In genomic region chr13:21237161-21237560, GRCm38 (mm10) we compare ENCODE assay signal across 30 mouse cellular contexts. TPM values are rescaled to one million over a fixed set of nuclear protein-coding genes. Genes with fewer than 3 reads are reported as not detected.
DNase-seq lines count a peak whose midpoint lies in the region; ATAC-seq lines count a peak whose summit lies in the region.
"Had no signal": no experiment of that assay in that cellular context is flagged by ENCODE, and none has a peak within 500 bp of the region (broad histone marks: within the 10 kb centered on the region; RNA-seq: fewer than 3 reads in every experiment).

No protein-coding gene starts in this region.

- H3K4me2 ChIP-seq in embryonic facial prominence, embryonic 14.5 days (ENCODE audit: low read depth, low read length), result no peak overlapping the region
- H3K4me2 ChIP-seq in midbrain, embryonic 13.5 days (replicated peaks), result no peak overlapping the region
- H3K4me2 ChIP-seq: forebrain, embryonic 15.5 days; hindbrain, embryonic 12.5 days had no signal

- no peaks in the 10 kb centered on the region for H3K27me3 ChIP-seq in embryonic facial prominence, embryonic 10.5 days (replicated peaks; ENCODE audit: low read depth, poor library complexity, severe bottlenecking)
- H3K27me3 ChIP-seq in embryonic facial prominence, embryonic 14.5 days (replicated peaks; ENCODE audit: control insufficient read depth, insufficient read depth, low read length), result no peaks in the 10 kb centered on the region
- 0 out of 2 replicates have a peak, but pooled peaks cover 9% of the 10 kb centered on the region for H3K27me3 ChIP-seq in midbrain, embryonic 13.5 days
- H3K27me3 ChIP-seq: forebrain, embryonic 15.5 days; Patski had no signal

- 33% methylated on average over 6 of the region's 6 CpGs for WGBS in embryonic facial prominence, embryonic 10.5 days
- WGBS in embryonic facial prominence, embryonic 14.5 days, result 23% methylated on average over 6 of the region's 6 CpGs
- 87% methylated on average over 6 of the region's 6 CpGs for WGBS in midbrain, embryonic 13.5 days

- no peak for ATAC-seq in embryonic facial prominence, embryonic 14.5 days (ENCODE audit: low read depth)
- ATAC-seq in frontal cortex, adult (ENCODE audit: low TSS enrichment), result no peak
- no peak for ATAC-seq in midbrain, embryonic 13.5 days
- ATAC-seq: activated CD4-positive, CD25-positive, alpha-beta regulatory T cell, adult 4 months; forebrain, embryonic 15.5 days; hindbrain, embryonic 16.5 days; inflammation-experienced regulatory T-cells, adult 6 months; Patski had no signal

- peak; percentile 21 for DNase-seq in heart, adult 11 months
- no peak for DNase-seq in heart, adult 18-20 months
- peak; percentile 41 for DNase-seq in 3T3-L1 (ENCODE audit: low read depth, low spot score)
- peak; percentile 50 for DNase-seq in embryonic facial prominence, embryonic 10.5 days (ENCODE audit: low spot score)
- peak; percentile 21 for DNase-seq in embryonic facial prominence, embryonic 14.5 days (ENCODE audit: low spot score)
- DNase-seq in left cerebral cortex, postnatal 25 days (ENCODE audit: low spot score in 2 of 2), result no peak
- DNase-seq: adrenal gland, adult 2 months; adrenal gland, postnatal 25 days; cerebellum, adult 18-20 months; cerebellum, postnatal 14 days; gastrocnemius, adult 2 months; gastrocnemius, postnatal 25 days; heart, postnatal 10 days; heart, postnatal 4 days had no signal

- peaks cover 20% of the 10 kb centered on the region for H3K4me1 ChIP-seq in embryonic facial prominence, embryonic 10.5 days
- no peaks in the 10 kb centered on the region for H3K4me1 ChIP-seq in embryonic facial prominence, embryonic 14.5 days (ENCODE audit: control insufficient read depth, insufficient read depth, low read length)
- H3K4me1 ChIP-seq in midbrain, embryonic 13.5 days (replicated peaks), result 0 out of 2 replicates have a peak, but pooled peaks cover 7% of the 10 kb centered on the region
- H3K4me1 ChIP-seq: heart, embryonic 10.5 days; hindbrain, embryonic 12.5 days had no signal

- H3K9ac ChIP-seq in embryonic facial prominence, embryonic 14.5 days (ENCODE audit: low read depth, low read length), result no peak overlapping the region
- no peak overlapping the region for H3K9ac ChIP-seq in midbrain, embryonic 13.5 days (replicated peaks)
- H3K9ac ChIP-seq: forebrain, embryonic 15.5 days; hindbrain, embryonic 12.5 days had no signal

- intact Hi-C loops in left cerebral cortex, postnatal 25 days (cut with DNase I), result no loop called here

- 0 out of 2 replicates have a peak, but pooled peaks cover 3% of the 10 kb centered on the region for H3K9me3 ChIP-seq in embryonic facial prominence, embryonic 10.5 days
- no peaks in the 10 kb centered on the region for H3K9me3 ChIP-seq in embryonic facial prominence, embryonic 14.5 days (ENCODE audit: control insufficient read depth, low read length)
- no peaks in the 10 kb centered on the region for H3K9me3 ChIP-seq in midbrain, embryonic 13.5 days
- H3K9me3 ChIP-seq: forebrain, embryonic 15.5 days; heart, embryonic 10.5 days; hindbrain, embryonic 12.5 days had no signal

- H3K27ac ChIP-seq in embryonic facial prominence, embryonic 10.5 days (replicated peaks), result peak overlapping the region; percentile 69
- no peak overlapping the region for H3K27ac ChIP-seq in embryonic facial prominence, embryonic 14.5 days (replicated peaks; ENCODE audit: low read depth, low read length)
- no peak overlapping the region for H3K27ac ChIP-seq in midbrain, embryonic 13.5 days
- H3K27ac ChIP-seq: forebrain, embryonic 15.5 days; gastrocnemius, adult 2 months; heart, embryonic 10.5 days; hindbrain, embryonic 12.5 days had no signal

- H3K4me3 ChIP-seq in embryonic facial prominence, embryonic 10.5 days, result peak overlapping the region; percentile 29
- H3K4me3 ChIP-seq in embryonic facial prominence, embryonic 14.5 days (ENCODE audit: low read depth, low read length), result no peak overlapping the region
- no peak overlapping the region for H3K4me3 ChIP-seq in midbrain, embryonic 13.5 days (replicated peaks)
- H3K4me3 ChIP-seq: forebrain, embryonic 15.5 days; gastrocnemius, adult 2 months; heart, embryonic 10.5 days; hindbrain, embryonic 12.5 days had no signal

- no peaks in the 10 kb centered on the region for H3K36me3 ChIP-seq in embryonic facial prominence, embryonic 10.5 days (replicated peaks)
- H3K36me3 ChIP-seq in embryonic facial prominence, embryonic 14.5 days (ENCODE audit: control insufficient read depth, insufficient read depth, low read length), result no peaks in the 10 kb centered on the region
- no peaks in the 10 kb centered on the region for H3K36me3 ChIP-seq in midbrain, embryonic 13.5 days
- H3K36me3 ChIP-seq: forebrain, embryonic 15.5 days; heart, embryonic 10.5 days; hindbrain, embryonic 12.5 days had no signal

RNA-seq across cellular contexts. Expression of gene Gpx5, which starts 55.4 kb away (rescaled TPM):
- not detected for total RNA-seq in heart, adult 18-20 months (2021)
- not detected in 2 replicates for polyA plus RNA-seq in embryonic facial prominence, embryonic 10.5 days (2016; fragmentation: Nextera tagmentation; extraction: Ambion mirVana)
- polyA plus RNA-seq in embryonic facial prominence, embryonic 14.5 days (2014; fragmentation: Nextera tagmentation; extraction: Ambion mirVana), result not detected in 2 replicates
- not detected for total RNA-seq in left cerebral cortex, postnatal 25 days (2021)
- not detected in 2 replicates for polyA plus RNA-seq in midbrain, embryonic 13.5 days (2015; fragmentation: Nextera tagmentation; extraction: Ambion mirVana)
- total RNA-seq: adrenal gland, adult 2 months; adrenal gland, postnatal 25 days; CH12.LX; common myeloid progenitor, adult 5-6 weeks; gastrocnemius, adult 2 months; gastrocnemius, postnatal 25 days; granulocyte monocyte progenitor cell, adult 5-6 weeks; heart, postnatal 10 days; heart, postnatal 4 days had no signal
- polyA plus RNA-seq: activated CD4-positive, CD25-positive, alpha-beta regulatory T cell, adult 4 months; adrenal gland, adult 2 months; forebrain, embryonic 11.5 days; forebrain, embryonic 15.5 days; frontal cortex, adult 2 months; heart, embryonic 10.5 days; heart, embryonic 14.5 days; hindbrain, embryonic 12.5 days; hindbrain, embryonic 16.5 days; inflammation-experienced regulatory T-cells, adult 6 months; intestine, postnatal 0 days; Patski had no signal

RNA-seq across cellular contexts. Expression of gene Trim27, which starts 57.9 kb away (rescaled TPM):
- 10 to 100 TPM; 20.5 to 21.4 TPM for total RNA-seq in heart, adult 18-20 months (2021)
- 180 and 191 TPM in 2 replicates for polyA plus RNA-seq in embryonic facial prominence, embryonic 10.5 days (2016; fragmentation: Nextera tagmentation; extraction: Ambion mirVana)
- polyA plus RNA-seq in embryonic facial prominence, embryonic 14.5 days (2014; fragmentation: Nextera tagmentation; extraction: Ambion mirVana), result 111 and 127 TPM in 2 replicates
- total RNA-seq in left cerebral cortex, postnatal 25 days (2021), result 10 to 100 TPM; 34.3 to 41.2 TPM
- 87.2 and 95.5 TPM in 2 replicates for polyA plus RNA-seq in midbrain, embryonic 13.5 days (2015; fragmentation: Nextera tagmentation; extraction: Ambion mirVana)

Comparison
In these comparisons a context has a peak if more than half of its experiments do, and no peak if none do; other contexts are left out.
1. DNase-seq: peak in heart, adult 11 months (single experiment), 3T3-L1 (single experiment), embryonic facial prominence, embryonic 10.5 days (single experiment) and embryonic facial prominence, embryonic 14.5 days (single experiment); none in heart, adult 18-20 months (0 of 2) and left cerebral cortex, postnatal 25 days (0 of 2).